Mouse (Mus musculus): Measurements from ENCODE around the gene Pabpn1l. TPM values are rescaled to one million over a fixed set of nuclear protein-coding genes. Genes with fewer than 3 reads are reported as not detected.

Pabpn1l gene
- polyA plus RNA-seq, 1 experiment from 2014 or later: not detected

GRCm38 (mm10) chr8:122648192-122648970 lies 25.8 kb upstream of the Pabpn1l start:
- DNase-seq (no peak), ATAC-seq (ENCODE audit: low read depth) (no peak)
- Histone ChIP-seq H3K9me3 (replicated peaks) (no peaks in the 10 kb centered on the region), H3K36me3 (peaks cover 51% of the 10 kb centered on the region), H3K9ac (no peak overlapping the region), H3K4me3 (replicated peaks) (no peak overlapping the region), H3K4me1 (replicated peaks) (no peaks in the 10 kb centered on the region), H3K27ac (no peak overlapping the region), H3K27me3 (no peaks in the 10 kb centered on the region), H3K4me2 (no peak overlapping the region)
- 79% methylated on average over 15 of the region's 15 CpGs for WGBS (ENCODE audit: insufficient replicate concordance)

GRCm38 (mm10) chr8:122646337-122646736 lies 23.8 kb upstream of the Pabpn1l start:
- H3K4me1 ChIP-seq (replicated peaks): no peaks in the 10 kb centered on the region
- 86% methylated on average over 16 of the region's 16 CpGs for WGBS (ENCODE audit: insufficient replicate concordance)
- no peak overlapping the region for H3K4me2 ChIP-seq
- DNase-seq (no peak), ATAC-seq (ENCODE audit: low read depth) (no peak)
- H3K27ac ChIP-seq: no peak overlapping the region
- H3K9me3 ChIP-seq (replicated peaks): no peaks in the 10 kb centered on the region
- H3K9ac ChIP-seq: no peak overlapping the region
- no peaks in the 10 kb centered on the region for H3K27me3 ChIP-seq
- peaks cover 69% of the 10 kb centered on the region for H3K36me3 ChIP-seq
- no peak overlapping the region for H3K4me3 ChIP-seq (replicated peaks)

GRCm38 (mm10) chr8:122644175-122644954 lies 21.8 kb upstream of the Pabpn1l start:
- peaks cover 73% of the 10 kb centered on the region for H3K36me3 ChIP-seq
- no peaks in the 10 kb centered on the region for H3K27me3 ChIP-seq
- H3K4me3 ChIP-seq (replicated peaks): no peak overlapping the region
- WGBS (ENCODE audit: insufficient replicate concordance): 71% methylated on average over 6 of the region's 6 CpGs
- H3K4me1 ChIP-seq (replicated peaks): peaks cover 11% of the 10 kb centered on the region; the same call in 1 of the 2 replicates
- ATAC-seq (ENCODE audit: low read depth) (no peak), DNase-seq (no peak)
- H3K27ac ChIP-seq: no peak overlapping the region
- H3K4me2 ChIP-seq: no peak overlapping the region
- no peaks in the 10 kb centered on the region for H3K9me3 ChIP-seq (replicated peaks)
- no peak overlapping the region for H3K9ac ChIP-seq

GRCm38 (mm10) chr8:122642071-122642470 lies 19.5 kb upstream of the Pabpn1l start:
- Histone ChIP-seq H3K27ac (no peak overlapping the region), H3K4me2 (no peak overlapping the region), H3K4me3 (replicated peaks) (no peak overlapping the region), H3K36me3 (peaks cover 74% of the 10 kb centered on the region), H3K27me3 (no peaks in the 10 kb centered on the region), H3K9ac (no peak overlapping the region), H3K9me3 (replicated peaks) (no peaks in the 10 kb centered on the region), H3K4me1 (replicated peaks) (peaks cover 28% of the 10 kb centered on the region)
- DNase-seq (no peak), ATAC-seq (ENCODE audit: low read depth) (no peak)
- 77% methylated on average over 9 of the region's 9 CpGs for WGBS (ENCODE audit: insufficient replicate concordance)

DNA sequence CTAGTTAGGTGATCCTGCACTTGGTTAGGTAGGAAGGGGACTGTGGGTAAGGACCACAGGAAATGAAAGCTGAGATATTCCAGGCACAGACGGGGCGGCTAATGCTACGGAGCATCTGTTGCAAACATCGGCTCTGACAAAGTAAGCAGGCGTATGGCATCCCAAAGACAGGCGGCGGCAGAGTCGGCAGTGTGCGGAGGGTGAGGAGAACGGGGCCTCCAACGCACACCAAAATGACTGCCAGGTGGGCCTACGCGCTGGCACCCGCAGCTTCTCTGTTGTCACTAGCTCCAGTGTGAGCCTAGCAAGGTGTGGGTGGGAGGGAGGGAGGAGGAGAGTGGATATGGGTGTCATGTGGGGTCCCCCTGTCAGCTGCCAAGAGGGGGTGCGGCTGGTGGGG lies 18.9 kb upstream of the Pabpn1l start:
- no peaks in the 10 kb centered on the region for H3K9me3 ChIP-seq (replicated peaks)
- H3K36me3 ChIP-seq: peaks cover 74% of the 10 kb centered on the region
- no peak overlapping the region for H3K4me3 ChIP-seq (replicated peaks)
- no peak overlapping the region for H3K9ac ChIP-seq
- H3K27me3 ChIP-seq: no peaks in the 10 kb centered on the region
- no peak overlapping the region for H3K4me2 ChIP-seq
- DNase-seq: no peak
- no peak for ATAC-seq (ENCODE audit: low read depth)
- H3K27ac ChIP-seq: no peak overlapping the region
- H3K4me1 ChIP-seq (replicated peaks): peaks cover 35% of the 10 kb centered on the region
- 94% methylated on average over 15 of the region's 15 CpGs for WGBS (ENCODE audit: insufficient replicate concordance)

GRCm38 (mm10) chr8:122640825-122641224 lies 18.3 kb upstream of the Pabpn1l start:
- no peak for DNase-seq
- no peaks in the 10 kb centered on the region for H3K27me3 ChIP-seq
- no peak overlapping the region for H3K4me2 ChIP-seq
- H3K4me3 ChIP-seq (replicated peaks): no peak overlapping the region
- no peak for ATAC-seq (ENCODE audit: low read depth)
- H3K9ac ChIP-seq: no peak overlapping the region
- H3K36me3 ChIP-seq: peaks cover 71% of the 10 kb centered on the region
- no peaks in the 10 kb centered on the region for H3K9me3 ChIP-seq (replicated peaks)
- peaks cover 40% of the 10 kb centered on the region for H3K4me1 ChIP-seq (replicated peaks)
- WGBS (ENCODE audit: insufficient replicate concordance): 83% methylated on average over 4 of the region's 4 CpGs
- no peak overlapping the region for H3K27ac ChIP-seq

DNA sequence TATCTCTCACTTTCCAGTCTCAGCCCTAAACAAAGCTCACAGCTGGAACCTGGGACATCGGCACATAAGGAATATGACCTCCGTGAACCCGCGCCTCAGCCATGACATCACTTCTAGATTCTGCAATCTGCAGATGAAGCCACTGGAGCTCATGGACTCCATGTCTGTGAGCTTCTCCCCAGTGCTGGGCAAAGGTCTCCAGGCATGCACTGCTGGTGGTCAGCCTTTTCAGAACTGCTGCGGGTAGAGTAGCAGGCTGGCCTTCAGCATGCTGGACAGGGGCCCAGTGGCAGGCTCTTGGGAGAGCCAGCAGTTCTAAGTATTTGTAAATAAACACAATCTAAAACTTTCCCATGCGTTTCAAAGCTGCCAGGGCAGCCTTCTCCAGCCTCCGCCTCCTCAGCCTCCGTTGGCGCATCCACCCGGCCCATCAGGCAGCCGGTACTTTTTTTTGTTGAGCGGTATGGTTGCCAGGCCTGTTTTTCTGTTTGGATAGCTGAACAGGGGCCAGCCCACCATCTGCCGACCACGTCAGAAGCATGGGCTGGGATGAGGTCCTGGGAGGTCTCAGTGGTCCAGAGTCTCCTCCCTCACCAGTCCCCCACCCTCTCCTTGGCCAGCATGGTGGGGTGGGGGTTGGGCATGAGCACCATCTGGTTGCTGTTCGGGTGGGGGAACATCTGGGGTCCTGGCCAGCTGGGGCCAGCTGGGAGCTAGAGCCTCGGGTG lies 17.1 kb upstream of the Pabpn1l start:
- no peaks in the 10 kb centered on the region for H3K9me3 ChIP-seq (replicated peaks)
- H3K27ac ChIP-seq: no peak overlapping the region; the same call in 1 of the 2 replicates
- H3K4me3 ChIP-seq (replicated peaks): no peak overlapping the region
- no peak overlapping the region for H3K4me2 ChIP-seq
- DNase-seq (no peak), ATAC-seq (ENCODE audit: low read depth) (no peak)
- peaks cover 79% of the 10 kb centered on the region for H3K36me3 ChIP-seq
- no peak overlapping the region for H3K9ac ChIP-seq
- no peaks in the 10 kb centered on the region for H3K27me3 ChIP-seq
- H3K4me1 ChIP-seq (replicated peaks): peaks cover 51% of the 10 kb centered on the region
- 76% methylated on average over 16 of the region's 16 CpGs for WGBS (ENCODE audit: insufficient replicate concordance)

DNA sequence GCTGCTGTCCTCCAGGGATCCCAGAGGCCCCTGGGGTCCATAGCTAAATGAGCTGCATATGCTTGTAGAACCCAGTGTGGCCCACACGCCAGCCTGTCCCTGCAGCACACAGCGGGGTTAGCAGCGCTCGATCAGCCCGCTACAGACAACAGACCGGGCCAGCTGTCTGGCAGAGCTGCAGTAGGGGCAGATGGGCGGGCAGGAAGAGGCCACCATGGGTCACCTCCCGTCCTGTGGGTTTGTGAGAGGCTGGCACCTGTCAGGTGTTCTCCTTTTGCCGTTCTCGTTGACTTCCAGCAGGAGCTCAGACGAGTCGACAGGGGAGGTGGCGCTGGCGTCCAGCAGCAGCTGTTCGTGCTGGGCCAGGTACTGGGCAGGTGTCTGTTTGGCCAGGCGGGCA lies 16.1 kb upstream of the Pabpn1l start:
- H3K4me3 ChIP-seq (replicated peaks): no peak overlapping the region
- WGBS (ENCODE audit: insufficient replicate concordance): 91% methylated on average over 16 of the region's 16 CpGs
- H3K9ac ChIP-seq: no peak overlapping the region
- no peaks in the 10 kb centered on the region for H3K9me3 ChIP-seq (replicated peaks)
- peaks cover 51% of the 10 kb centered on the region for H3K4me1 ChIP-seq (replicated peaks)
- H3K36me3 ChIP-seq: peaks cover 88% of the 10 kb centered on the region
- no peaks in the 10 kb centered on the region for H3K27me3 ChIP-seq
- ATAC-seq (ENCODE audit: low read depth) (no peak), DNase-seq (no peak)
- no peak overlapping the region for H3K4me2 ChIP-seq
- no peak overlapping the region for H3K27ac ChIP-seq

DNA sequence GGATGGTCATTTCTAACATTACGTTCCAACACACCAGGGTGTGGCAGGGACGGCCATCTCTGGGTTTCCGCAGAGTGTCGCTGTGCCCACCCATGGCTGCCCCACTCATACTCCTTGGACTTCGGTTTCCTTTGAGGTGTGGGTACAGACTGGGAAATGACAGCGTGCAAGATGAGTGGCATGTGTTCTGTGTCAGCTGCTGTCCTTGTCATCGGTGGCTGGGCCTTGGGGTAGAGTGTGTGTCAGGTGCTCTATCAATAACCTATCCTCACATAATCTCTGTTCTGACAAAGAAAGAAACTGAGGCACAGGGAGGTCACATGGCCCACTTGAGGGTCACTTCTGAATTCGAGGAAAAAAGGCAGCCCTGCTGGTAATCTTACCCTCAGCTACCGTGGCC lies 14.7 kb upstream of the Pabpn1l start:
- Histone ChIP-seq H3K4me2 (peak overlapping the region; percentile 49; the same call in 1 of the 2 replicates), H3K9ac (peak overlapping the region; percentile 49; the same call in 1 of the 2 replicates), H3K4me1 (replicated peaks) (peaks cover 51% of the 10 kb centered on the region), H3K27me3 (no peaks in the 10 kb centered on the region), H3K27ac (peak overlapping the region; percentile 83), H3K9me3 (replicated peaks) (no peaks in the 10 kb centered on the region), H3K4me3 (replicated peaks) (no peak overlapping the region), H3K36me3 (peaks cover 90% of the 10 kb centered on the region)
- DNase-seq (no peak), ATAC-seq (ENCODE audit: low read depth) (no peak)
- WGBS (ENCODE audit: insufficient replicate concordance): 87% methylated on average over 9 of the region's 9 CpGs

DNA sequence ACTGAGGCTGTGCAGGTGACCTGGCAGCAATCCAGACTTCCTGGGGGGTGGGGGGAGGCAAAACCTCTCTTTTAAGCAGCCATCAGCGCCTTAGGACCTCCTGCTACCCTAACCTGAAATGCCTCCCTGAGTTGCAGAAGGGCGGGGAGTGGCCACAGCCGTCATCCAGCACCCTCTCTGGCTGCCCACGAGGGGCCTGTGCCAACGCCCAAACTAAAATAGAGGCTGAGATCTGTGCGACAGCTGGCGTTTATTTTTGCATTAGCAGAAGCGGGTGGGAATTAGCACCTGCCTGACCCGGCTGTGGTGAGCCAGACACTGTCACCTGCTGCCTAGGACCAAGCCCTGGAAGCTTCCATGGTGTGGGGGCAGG lies 14.2 kb upstream of the Pabpn1l start:
- no peaks in the 10 kb centered on the region for H3K9me3 ChIP-seq (replicated peaks)
- H3K27me3 ChIP-seq: no peaks in the 10 kb centered on the region
- H3K4me3 ChIP-seq (replicated peaks): no peak overlapping the region
- H3K36me3 ChIP-seq: peaks cover 89% of the 10 kb centered on the region
- peak overlapping the region; percentile 49 for H3K4me2 ChIP-seq
- peak overlapping the region; percentile 83 for H3K27ac ChIP-seq
- ATAC-seq (ENCODE audit: low read depth): no peak
- no peak for DNase-seq
- H3K4me1 ChIP-seq (replicated peaks): peaks cover 51% of the 10 kb centered on the region
- peak overlapping the region; percentile 49; the same call in 1 of the 2 replicates for H3K9ac ChIP-seq
- 58% methylated on average over 9 of the region's 9 CpGs for WGBS (ENCODE audit: insufficient replicate concordance)
